Mouse (Mus musculus) kidney, adult 10 weeks (tissue): ENCODE measurements around the gene Dll3. TPM values are rescaled to one million over a fixed set of nuclear protein-coding genes. Genes with fewer than 3 reads are reported as not detected.

Experiments
- polyA plus RNA-seq: library from polyadenylated mRNA; stranded (reverse); fragments of 350-450 nt; fragmentation: Illumina TruSeq; extraction: RNeasy Lipid Tissue Mini Kit (QIAGEN cat#74804); gene quantifications from one replicate; pipeline ENCODE4 v1.2.3, GENCODE M21; 2014; ENCODE audit warnings: low read depth, low replicate concordance

Gene Dll3
- not detected for polyA plus RNA-seq

DNA sequence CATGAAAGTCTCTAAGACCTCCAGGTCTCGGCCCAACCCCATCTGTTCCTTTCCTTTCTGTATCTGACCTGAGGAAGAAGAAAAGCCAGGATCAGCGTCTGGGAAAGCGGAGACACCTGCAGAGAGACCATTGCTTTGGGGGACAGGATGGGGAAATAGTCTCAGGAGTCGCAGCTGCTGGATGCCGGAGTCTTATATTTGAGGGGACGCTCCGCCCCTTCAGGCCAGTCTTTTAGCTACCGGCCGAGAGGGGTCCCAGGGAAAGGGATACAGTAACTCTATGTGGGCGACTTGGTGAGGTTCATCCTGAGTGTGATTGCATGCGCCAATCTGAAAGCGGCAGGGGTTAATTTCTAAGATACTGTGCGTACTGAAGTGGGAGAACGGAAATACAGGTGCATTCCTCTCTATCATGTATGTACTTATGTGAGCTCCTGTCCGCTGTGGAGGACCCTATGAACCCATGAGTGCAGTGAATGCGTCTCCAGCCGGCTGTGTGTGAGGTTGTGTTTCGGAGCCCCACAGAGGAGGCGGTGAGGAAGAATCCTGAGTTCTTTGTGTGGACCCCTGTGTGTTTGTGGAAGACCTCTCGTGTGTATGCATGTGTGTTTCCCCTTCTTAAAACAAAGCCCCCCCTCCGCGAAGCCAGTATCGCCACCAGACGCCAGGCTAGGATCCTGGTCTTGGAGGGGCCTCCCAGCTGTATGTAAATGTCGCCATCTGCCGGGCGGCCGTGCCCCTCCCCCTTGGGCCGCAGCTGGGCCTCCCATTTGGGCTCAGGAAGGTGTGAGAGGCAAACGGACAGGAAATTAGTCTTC lies at the start of gene Dll3:
TSS of gene Dll3 (minus strand) at position 623 of the 818 bp plus-strand sequence.

DNA sequence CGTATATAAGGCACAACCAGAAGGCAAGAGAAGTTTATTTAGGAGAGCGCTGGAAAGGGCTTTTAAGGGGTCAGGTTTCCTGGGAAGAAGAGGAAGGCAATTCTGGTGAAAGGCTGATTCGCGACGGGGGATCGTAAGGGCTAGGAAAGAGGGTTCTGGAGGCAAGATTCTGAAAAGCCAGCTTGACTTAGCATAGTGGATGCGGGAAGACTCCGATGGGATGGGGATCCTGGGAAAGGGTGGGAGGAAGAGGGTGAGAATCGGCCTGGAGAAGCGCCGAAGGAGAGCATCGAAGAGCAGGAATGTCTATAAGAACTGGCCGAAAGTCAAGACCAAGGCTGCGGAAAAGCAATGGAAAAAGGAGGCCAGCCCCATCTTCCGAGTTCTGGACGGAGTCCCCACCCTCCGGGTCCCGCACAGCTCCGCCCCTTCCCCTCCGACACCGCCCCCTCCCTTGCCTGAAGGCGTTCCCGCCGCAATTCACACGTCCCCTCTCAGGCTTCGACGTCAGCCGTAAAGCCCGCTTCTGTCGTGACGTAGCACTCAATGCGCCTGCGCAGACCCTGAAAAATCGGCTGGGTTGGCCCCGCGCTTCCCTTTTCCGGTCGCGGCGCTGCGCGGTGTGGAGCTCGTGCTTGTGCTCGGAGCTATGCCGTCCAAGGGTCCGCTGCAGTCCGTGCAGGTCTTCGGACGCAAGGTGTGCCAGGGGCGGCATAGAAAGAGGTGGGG lies 48.3 kb upstream of the Dll3 start, which contains the start of gene Rps16:
TSS of gene Rps16 (plus strand) at position 498 of the 729 bp plus-strand sequence.

DNA sequence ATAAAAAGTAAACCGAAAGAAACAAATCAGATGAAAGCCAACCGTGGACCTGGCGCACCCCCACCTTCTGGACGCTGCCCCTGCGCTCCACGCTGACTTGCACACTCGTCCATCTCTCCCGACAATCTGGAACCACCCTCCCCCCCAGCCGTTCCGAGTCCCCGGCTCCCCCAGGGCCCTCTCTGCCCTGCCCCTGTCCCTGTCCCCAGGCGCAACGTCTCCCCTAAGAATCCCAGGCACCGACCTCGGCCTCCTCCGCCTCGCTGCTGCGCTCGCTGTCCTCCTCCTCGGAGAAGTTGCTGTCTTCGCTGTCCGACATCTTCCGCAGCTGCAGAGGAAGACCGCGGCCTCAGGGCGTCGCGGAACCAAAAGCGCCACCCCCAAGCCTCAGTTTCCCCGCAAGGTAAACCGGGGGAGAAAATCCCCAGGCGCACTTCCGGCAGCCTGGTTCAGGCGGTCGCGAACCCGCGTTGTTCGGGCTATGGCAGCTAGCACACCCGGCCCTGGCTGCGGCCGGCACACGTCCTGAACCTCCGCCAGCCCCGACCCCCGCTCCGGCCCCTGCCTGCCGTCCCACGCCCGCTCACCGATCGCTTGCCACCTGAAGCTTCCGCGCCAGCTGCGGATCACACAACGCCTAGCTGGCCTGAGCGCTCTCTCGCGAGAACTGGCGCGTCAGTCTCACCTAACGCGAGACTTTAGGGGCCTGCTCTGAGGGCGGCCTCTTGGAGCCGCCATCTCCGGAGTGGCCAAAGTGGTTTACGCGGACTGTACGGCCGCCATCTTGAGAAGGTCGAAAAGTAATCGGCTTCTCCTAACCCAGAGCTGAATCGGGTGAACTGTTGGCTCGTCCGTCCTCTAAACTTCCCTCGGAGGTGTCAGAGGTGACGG lies 36.3 kb upstream of the Dll3 start, which contains the start of gene Supt5:
TSS of gene Supt5 (minus strand) at position 639 of the 891 bp plus-strand sequence.

DNA sequence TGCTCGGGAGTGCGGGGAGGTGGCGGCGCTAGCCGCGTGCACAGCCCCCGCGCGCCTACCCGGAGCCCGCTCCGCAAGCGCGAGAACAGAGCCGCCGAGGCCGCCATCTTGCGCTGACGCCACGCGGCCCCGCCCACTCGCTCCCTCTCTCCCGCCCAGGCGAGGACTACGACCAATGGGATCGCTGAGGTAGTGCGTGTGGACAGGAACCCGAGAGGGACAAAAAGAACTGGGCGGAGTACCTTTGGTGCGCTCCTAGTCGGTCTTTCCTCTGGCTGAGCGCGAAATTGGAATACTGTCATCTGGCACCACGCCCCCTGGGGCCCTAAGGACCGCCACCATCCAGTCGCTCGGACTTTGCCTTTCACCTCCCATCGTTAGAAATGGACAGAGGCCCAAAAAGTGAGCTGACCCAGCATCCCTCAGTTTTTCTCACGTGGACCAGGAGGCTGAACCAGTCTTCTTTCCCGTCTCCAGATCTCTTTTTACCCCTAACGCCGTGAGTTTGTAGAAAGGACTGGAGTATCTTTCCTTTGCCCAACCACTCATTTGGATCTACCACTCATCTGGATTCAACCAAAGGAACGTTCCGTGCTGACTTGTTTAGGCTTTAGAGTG lies 10.0 kb upstream of the Dll3 start, which contains the start of gene Timm50:
TSS of gene Timm50 (minus strand) at position 147 of the 618 bp plus-strand sequence.

DNA sequence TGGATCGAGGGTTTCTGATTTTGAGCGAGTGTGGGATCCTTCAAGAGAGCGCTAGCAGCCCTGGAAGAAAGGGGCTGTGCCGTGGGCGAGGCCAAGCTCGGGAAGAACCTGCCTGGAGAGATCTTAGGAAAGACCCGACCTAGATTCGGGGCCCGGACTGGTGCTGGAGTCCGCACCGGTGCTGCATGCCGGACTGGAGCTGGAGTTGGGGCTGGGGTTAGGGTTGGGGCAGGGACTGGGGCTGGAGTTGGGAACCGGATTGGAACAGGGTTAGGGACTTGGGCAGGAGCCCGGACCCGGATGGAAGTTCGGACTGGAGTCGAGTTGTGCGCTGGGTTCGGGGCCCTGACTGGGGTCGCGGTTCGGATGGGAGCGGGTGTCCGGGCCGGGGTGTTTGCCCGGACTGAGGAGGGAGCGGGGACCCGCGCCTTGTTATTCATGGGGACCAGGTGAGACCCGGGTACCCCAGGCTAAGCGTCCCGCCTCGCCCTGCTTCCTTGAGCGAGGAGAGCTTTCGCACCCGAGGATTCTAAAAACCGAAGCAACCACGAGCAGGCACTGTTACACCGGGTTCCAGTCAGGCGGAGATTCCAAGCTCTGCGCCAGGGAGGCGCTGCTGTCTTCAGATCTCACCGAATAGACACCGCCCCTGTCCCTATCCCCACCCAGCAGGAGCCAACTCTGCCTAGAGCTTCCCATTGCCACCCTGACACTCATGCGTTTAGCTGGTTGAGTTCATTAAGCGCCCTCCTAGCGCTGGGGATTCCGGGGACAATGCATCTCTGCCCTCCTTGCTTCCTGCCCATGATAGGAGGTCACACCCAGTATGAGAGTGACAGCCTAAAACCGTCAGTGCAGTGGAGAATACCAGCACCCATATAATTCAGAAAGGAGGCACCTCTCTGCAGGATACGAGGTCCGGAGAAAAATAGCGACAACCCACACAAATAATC lies 11.1 kb downstream of the Dll3 start, which contains the start of gene Selenov:
TSS of gene Selenov (minus strand) at position 549 of the 953 bp plus-strand sequence.

DNA sequence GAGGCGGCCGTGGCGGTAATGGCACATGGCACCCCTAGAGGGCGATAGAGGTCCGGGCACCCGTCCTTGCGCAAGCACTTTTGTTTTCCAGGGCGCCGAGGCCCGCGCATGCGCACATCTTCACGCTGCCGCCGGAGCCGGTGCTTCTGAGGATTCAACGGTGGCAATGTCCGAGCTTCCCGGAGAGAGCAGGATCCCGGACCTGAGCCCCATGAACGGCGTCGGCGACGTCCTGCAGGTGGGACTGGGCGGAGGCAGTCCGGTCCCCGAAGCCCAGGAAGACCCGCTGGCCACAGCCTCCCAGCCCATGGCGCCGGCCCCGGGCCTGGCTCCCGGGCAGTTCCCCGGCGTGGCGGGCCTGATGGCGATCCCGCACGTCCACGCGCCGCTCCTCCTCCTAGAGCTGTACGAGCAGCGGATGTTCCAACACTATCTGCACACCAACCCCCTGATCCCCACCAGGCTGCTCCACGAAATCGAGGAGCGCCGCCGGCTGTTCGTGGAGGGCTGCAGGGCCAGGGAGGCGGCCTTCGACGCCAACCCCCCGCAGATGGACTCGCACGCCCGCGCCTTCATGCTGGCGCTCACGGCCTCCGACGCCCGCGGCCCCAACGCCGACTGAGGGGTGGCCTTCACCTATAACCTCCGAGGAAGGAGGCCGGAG lies 24.3 kb downstream of the Dll3 start, which contains the start of gene Eid2b:
TSS of gene Eid2b (plus strand) at position 125 of the 664 bp plus-strand sequence.

DNA sequence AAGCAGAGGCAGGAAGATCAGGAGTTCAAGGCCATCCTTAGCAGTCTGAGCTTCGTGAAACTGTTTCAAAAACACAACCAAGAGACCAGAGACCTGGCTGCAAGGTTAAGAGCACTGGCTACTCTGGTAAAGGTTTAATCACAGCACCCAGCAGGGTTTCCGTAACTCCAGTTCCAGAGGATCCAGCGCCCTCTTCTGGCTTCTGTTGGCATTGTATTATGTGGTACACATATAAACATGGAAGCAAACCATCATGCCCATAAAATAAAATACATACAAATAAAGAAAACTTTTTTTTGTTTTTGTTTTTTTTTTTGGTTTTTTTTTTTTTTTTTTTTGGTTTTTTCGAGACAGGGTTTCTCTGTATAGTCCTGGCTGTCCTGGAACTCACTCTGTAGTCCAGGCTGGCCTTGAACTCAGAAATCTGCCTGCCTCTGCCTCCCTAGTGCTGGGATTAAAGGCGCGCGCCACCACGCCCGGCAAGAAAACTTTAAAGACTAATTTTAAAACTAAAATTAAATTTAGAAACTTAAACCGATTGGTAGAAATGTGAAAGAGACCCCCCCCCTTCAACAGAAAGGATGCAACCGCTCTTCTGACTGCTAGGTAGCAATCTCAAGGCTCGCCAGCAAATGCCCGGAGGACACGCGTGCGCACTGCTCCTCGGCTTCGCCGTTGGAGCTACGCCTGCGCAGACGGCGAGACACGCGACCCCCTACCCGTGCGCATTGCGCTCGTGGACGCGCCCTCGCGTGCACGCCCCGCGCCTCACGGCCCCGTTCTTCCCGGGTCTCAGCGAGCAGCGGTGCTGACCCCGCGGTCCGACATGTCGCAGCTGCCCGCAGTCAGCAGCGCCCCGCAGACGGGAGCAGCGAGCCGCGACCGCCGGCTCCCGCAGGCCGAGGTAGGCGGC lies 34.7 kb downstream of the Dll3 start, which contains the start of gene Eid2:
TSS of gene Eid2 (plus strand) at position 753 of the 913 bp plus-strand sequence.

Other genes with a start within 250 kb of the Dll3 start
- not detected for gene Fcgbp, start 231.0 kb downstream of the Dll3 start, polyA plus RNA-seq
- gene 9530053A07Rik, start 172.8 kb downstream of the Dll3 start, polyA plus RNA-seq, result not detected
- gene Fbl, start 132.5 kb downstream of the Dll3 start, polyA plus RNA-seq, result 8.0 TPM
- gene Dyrk1b, start 122.8 kb downstream of the Dll3 start, polyA plus RNA-seq, result 0.36 TPM
- 8.1 TPM for gene Eid2, start 34.4 kb downstream of the Dll3 start, polyA plus RNA-seq
- 15.5 TPM for gene Eid2b, start 24.5 kb downstream of the Dll3 start, polyA plus RNA-seq
- not detected for gene Selenov, start 11.1 kb downstream of the Dll3 start, polyA plus RNA-seq
- 9.1 TPM for gene Timm50, start 9.8 kb upstream of the Dll3 start, polyA plus RNA-seq
- 21.8 TPM for gene Supt5, start 36.5 kb upstream of the Dll3 start, polyA plus RNA-seq
- gene Rps16, start 48.4 kb upstream of the Dll3 start, polyA plus RNA-seq, result 90.5 TPM
- 0.69 TPM for gene Plekhg2, start 70.4 kb upstream of the Dll3 start, polyA plus RNA-seq
- 31.6 TPM for gene Zfp36, start 78.0 kb upstream of the Dll3 start, polyA plus RNA-seq
- 1.8 TPM for gene Med29, start 90.5 kb upstream of the Dll3 start, polyA plus RNA-seq
- gene Paf1, start 90.7 kb upstream of the Dll3 start, polyA plus RNA-seq, result 45.1 TPM
- 5.2 TPM for gene Gmfg, start 135.2 kb upstream of the Dll3 start, polyA plus RNA-seq
- gene Lrfn1, start 149.7 kb upstream of the Dll3 start, polyA plus RNA-seq, result 0.12 TPM
- gene Ifnl2, start 208.2 kb upstream of the Dll3 start, polyA plus RNA-seq, result not detected
- not detected for gene Ifnl3, start 220.6 kb upstream of the Dll3 start, polyA plus RNA-seq
- not detected for gene Sycn, start 238.6 kb upstream of the Dll3 start, polyA plus RNA-seq
- gene Nccrp1, start 245.0 kb upstream of the Dll3 start, polyA plus RNA-seq, result 0.49 TPM